Mouse (Mus musculus): ENCODE measurements around the gene Etv6. TPM values are rescaled to one million over a fixed set of nuclear protein-coding genes. Genes with fewer than 3 reads are reported as not detected.
A peak's percentile ranks its signal among the peaks of the same experiment; 100 is the strongest.

The Etv6 gene
- total and polyA plus RNA-seq, 2 experiments from 2014 or later, result 6.1 to 30.3 TPM

GRCm38 (mm10) chr6:134038881-134039280, 3.4 kb downstream of the Etv6 start:
- Histone ChIP-seq H3K9ac (replicated peaks; ENCODE audit: low read depth, low read length) (no peak overlapping the region; the same call in 1 of the 2 replicates), H3K27ac (ENCODE audit: low read depth) (peak overlapping the region; percentile 52), H3K9me3 (replicated peaks; ENCODE audit: control insufficient read depth, low read length) (no peaks in the 10 kb centered on the region), H3K36me3 (replicated peaks; ENCODE audit: control insufficient read depth, insufficient read depth, low read length) (no peaks in the 10 kb centered on the region), H3K27me3 (ENCODE audit: control insufficient read depth, insufficient read depth, low read length) (no peaks in the 10 kb centered on the region), H3K4me1 (ENCODE audit: control insufficient read depth, insufficient read depth) (peaks cover 58% of the 10 kb centered on the region), H3K4me3 (ENCODE audit: low read depth, low read length) (peak overlapping the region; percentile 82; the same call in 1 of the 2 replicates), H3K4me2 (ENCODE audit: low read depth, low read length) (peak overlapping the region; percentile 66)
- DNase-seq (ENCODE audit: low spot score) (no peak), ATAC-seq (ENCODE audit: insufficient read depth, low read depth) (no peak)
- TF ChIP-seq EP300 (IDR thresholded peaks at IDR 0.05; ENCODE audit: low read depth), result no peak
- no peak for TF ChIP-seq CTCF (IDR thresholded peaks at IDR 0.05; ENCODE audit: low read depth)
- 19% methylated on average over 6 of the region's 6 CpGs for WGBS

DNA sequence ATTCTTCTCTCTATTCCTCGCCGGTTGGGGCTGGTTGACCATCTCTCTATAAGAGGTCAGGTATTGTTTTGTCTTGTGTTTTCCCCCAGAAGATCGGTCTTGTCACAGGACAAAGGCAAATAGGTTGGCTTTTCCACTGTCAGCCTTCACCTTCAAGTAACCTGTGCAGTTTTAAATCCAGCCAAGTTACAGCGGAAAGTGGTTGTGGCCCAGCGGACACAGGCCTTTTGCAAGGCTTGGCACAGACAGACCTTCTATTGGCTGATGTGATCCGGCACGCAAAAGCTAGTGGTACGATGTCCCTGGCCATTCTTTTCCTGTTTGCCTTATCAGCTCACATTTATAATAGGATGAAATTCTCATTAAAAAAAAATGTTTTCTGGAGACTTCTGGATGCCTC, 3.9 kb downstream of the Etv6 start:
- H3K9ac ChIP-seq (replicated peaks; ENCODE audit: low read depth, low read length), result no peak overlapping the region
- no peak for ATAC-seq (ENCODE audit: insufficient read depth, low read depth)
- H3K4me1 ChIP-seq (ENCODE audit: control insufficient read depth, insufficient read depth), result peaks cover 63% of the 10 kb centered on the region

DNA sequence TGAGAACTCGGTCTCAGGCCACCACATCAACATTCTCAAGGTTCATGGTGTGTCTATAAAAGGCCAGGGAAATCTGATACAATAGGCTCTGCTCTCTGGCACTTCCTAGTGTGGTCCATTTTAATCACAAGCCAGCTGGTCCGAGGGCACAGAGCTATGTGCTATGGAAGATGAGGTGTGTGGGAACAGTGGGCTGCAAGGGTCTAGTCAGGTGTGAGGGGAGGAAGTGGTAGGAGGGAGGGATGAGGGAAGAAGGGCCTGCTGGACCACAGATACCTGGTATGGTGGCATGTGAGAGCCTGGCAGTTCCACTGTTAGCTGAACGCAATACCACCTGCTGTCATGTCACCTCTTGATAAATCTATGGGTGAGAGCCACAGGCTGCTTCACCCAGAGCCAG, 4.8 kb downstream of the Etv6 start:
- Histone ChIP-seq H3K4me1 (ENCODE audit: control insufficient read depth, insufficient read depth) (peaks cover 73% of the 10 kb centered on the region), H3K27ac (ENCODE audit: low read depth) (no peak overlapping the region), H3K9me3 (replicated peaks; ENCODE audit: control insufficient read depth, low read length) (no peaks in the 10 kb centered on the region), H3K36me3 (replicated peaks; ENCODE audit: control insufficient read depth, insufficient read depth, low read length) (no peaks in the 10 kb centered on the region), H3K9ac (replicated peaks; ENCODE audit: low read depth, low read length) (no peak overlapping the region), H3K4me2 (ENCODE audit: low read depth, low read length) (no peak overlapping the region), H3K4me3 (ENCODE audit: low read depth, low read length) (no peak overlapping the region), H3K27me3 (ENCODE audit: control insufficient read depth, insufficient read depth, low read length) (no peaks in the 10 kb centered on the region)
- WGBS, result 42% methylated on average over 3 of the region's 3 CpGs
- no peak for DNase-seq (ENCODE audit: low spot score)
- TF ChIP-seq CTCF (IDR thresholded peaks at IDR 0.05; ENCODE audit: low read depth) (no peak), EP300 (IDR thresholded peaks at IDR 0.05; ENCODE audit: low read depth) (no peak)
- no peak for ATAC-seq (ENCODE audit: insufficient read depth, low read depth)

More for the DNA sequence above, 3.9 kb downstream of the Etv6 start:
- Histone ChIP-seq H3K4me2 (ENCODE audit: low read depth, low read length) (peak overlapping the region; percentile 66; the same call in 1 of the 2 replicates), H3K4me3 (ENCODE audit: low read depth, low read length) (no peak overlapping the region), H3K9me3 (replicated peaks; ENCODE audit: control insufficient read depth, low read length) (no peaks in the 10 kb centered on the region), H3K36me3 (replicated peaks; ENCODE audit: control insufficient read depth, insufficient read depth, low read length) (no peaks in the 10 kb centered on the region), H3K27ac (ENCODE audit: low read depth) (peak overlapping the region; percentile 52), H3K27me3 (ENCODE audit: control insufficient read depth, insufficient read depth, low read length) (no peaks in the 10 kb centered on the region)
- TF ChIP-seq CTCF (IDR thresholded peaks at IDR 0.05; ENCODE audit: low read depth) (no peak), EP300 (IDR thresholded peaks at IDR 0.05; ENCODE audit: low read depth) (no peak)
- DNase-seq (ENCODE audit: low spot score), result no peak
- WGBS, result 54% methylated on average over 8 of the region's 8 CpGs

DNA sequence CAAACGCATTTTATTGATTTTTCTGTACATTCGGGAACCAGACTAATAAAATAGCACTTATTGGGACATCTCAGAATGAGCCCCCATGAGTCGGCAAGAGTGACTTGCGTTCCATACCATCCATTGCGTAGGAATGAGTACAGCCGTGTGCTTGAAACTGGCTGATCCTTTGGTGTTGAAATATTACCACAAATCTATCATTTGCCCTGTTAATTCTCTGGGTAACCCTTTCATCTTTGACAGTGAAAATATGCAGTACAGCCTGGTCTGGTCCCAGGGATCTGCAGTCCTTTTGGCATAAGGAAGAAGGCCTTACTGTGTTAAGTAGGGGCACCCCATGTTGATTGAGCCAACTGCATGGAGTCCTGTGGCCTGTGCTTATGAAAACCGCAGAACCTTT, 5.8 kb downstream of the Etv6 start:
- ATAC-seq (ENCODE audit: insufficient read depth, low read depth), result no peak
- peak overlapping the region; percentile 8; the same call in 1 of the 2 replicates for H3K27ac ChIP-seq (ENCODE audit: low read depth)

DNA sequence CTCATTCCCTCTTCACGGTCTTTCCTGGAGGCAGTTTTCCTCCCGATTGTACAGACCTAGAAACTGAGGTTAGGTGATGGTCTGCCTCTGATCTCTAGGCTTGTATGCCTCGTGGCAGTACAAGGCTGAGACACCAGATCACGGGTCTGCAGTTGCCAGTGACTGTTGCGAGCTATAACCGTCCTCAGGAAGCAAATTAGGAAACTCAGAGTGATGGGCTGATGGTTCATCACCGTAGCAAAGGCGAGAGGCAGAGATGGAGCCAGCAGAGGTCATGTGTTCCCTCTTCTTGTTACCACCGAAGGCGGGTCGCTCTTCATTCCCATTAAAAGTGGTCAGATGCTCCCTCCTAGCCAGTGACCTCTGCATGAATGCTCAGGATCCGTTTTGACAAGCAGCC, 6.4 kb downstream of the Etv6 start:
- no peaks in the 10 kb centered on the region for H3K27me3 ChIP-seq (ENCODE audit: control insufficient read depth, insufficient read depth, low read length)
- H3K4me1 ChIP-seq (ENCODE audit: control insufficient read depth, insufficient read depth), result peaks cover 86% of the 10 kb centered on the region
- peak overlapping the region; percentile 8; the same call in 1 of the 2 replicates for H3K27ac ChIP-seq (ENCODE audit: low read depth)
- DNase-seq (ENCODE audit: low spot score) (no peak), ATAC-seq (ENCODE audit: insufficient read depth, low read depth) (peak; percentile 32; the same call in 1 of the 2 replicates)
- H3K9me3 ChIP-seq (replicated peaks; ENCODE audit: control insufficient read depth, low read length), result no peaks in the 10 kb centered on the region
- no peaks in the 10 kb centered on the region for H3K36me3 ChIP-seq (replicated peaks; ENCODE audit: control insufficient read depth, insufficient read depth, low read length)
- H3K4me3 ChIP-seq (ENCODE audit: low read depth, low read length), result no peak overlapping the region
- no peak overlapping the region for H3K9ac ChIP-seq (replicated peaks; ENCODE audit: low read depth, low read length)
- H3K4me2 ChIP-seq (ENCODE audit: low read depth, low read length), result peak overlapping the region; percentile 15; the same call in 1 of the 2 replicates
- WGBS, result 16% methylated on average over 12 of the region's 12 CpGs
- no peak; the same call in 1 of the 2 replicates for TF ChIP-seq CTCF (IDR thresholded peaks at IDR 0.05; ENCODE audit: low read depth)
- no peak for TF ChIP-seq EP300 (IDR thresholded peaks at IDR 0.05; ENCODE audit: low read depth)

More for the DNA sequence above, 5.8 kb downstream of the Etv6 start:
- Histone ChIP-seq H3K9ac (replicated peaks; ENCODE audit: low read depth, low read length) (no peak overlapping the region), H3K27me3 (ENCODE audit: control insufficient read depth, insufficient read depth, low read length) (no peaks in the 10 kb centered on the region), H3K4me1 (ENCODE audit: control insufficient read depth, insufficient read depth) (peaks cover 82% of the 10 kb centered on the region), H3K36me3 (replicated peaks; ENCODE audit: control insufficient read depth, insufficient read depth, low read length) (no peaks in the 10 kb centered on the region), H3K9me3 (replicated peaks; ENCODE audit: control insufficient read depth, low read length) (no peaks in the 10 kb centered on the region), H3K4me3 (ENCODE audit: low read depth, low read length) (no peak overlapping the region), H3K4me2 (ENCODE audit: low read depth, low read length) (no peak overlapping the region)
- WGBS, result 76% methylated on average over 7 of the region's 7 CpGs
- DNase-seq (ENCODE audit: low spot score), result no peak
- no peak for TF ChIP-seq EP300 (IDR thresholded peaks at IDR 0.05; ENCODE audit: low read depth)

DNA sequence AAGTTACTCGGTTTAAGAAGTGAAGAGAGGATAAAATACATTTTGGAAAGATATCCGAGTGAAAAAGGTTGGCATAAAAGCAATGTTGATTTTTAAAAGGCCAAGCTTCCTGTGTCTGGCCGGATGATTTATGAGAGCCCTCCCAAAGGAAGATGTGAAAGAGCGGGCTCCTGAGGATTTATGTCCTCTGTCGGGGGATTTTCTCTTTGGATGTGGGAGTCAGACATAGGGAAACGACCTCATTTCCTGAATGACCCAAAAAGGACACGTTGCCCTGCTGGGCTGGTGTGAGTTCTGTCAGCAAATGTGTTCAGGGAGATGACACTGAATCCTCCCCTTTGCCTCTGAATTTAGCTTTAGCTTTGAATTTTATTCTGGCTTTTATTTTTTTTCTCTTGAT, 8.0 kb downstream of the Etv6 start:
- Histone ChIP-seq H3K4me3 (ENCODE audit: low read depth, low read length) (no peak overlapping the region), H3K36me3 (replicated peaks; ENCODE audit: control insufficient read depth, insufficient read depth, low read length) (no peaks in the 10 kb centered on the region), H3K4me1 (ENCODE audit: control insufficient read depth, insufficient read depth) (peaks cover 79% of the 10 kb centered on the region), H3K4me2 (ENCODE audit: low read depth, low read length) (no peak overlapping the region; the same call in 1 of the 2 replicates), H3K9me3 (replicated peaks; ENCODE audit: control insufficient read depth, low read length) (no peaks in the 10 kb centered on the region), H3K27me3 (ENCODE audit: control insufficient read depth, insufficient read depth, low read length) (no peaks in the 10 kb centered on the region), H3K9ac (replicated peaks; ENCODE audit: low read depth, low read length) (no peak overlapping the region), H3K27ac (ENCODE audit: low read depth) (peak overlapping the region; percentile 8; the same call in 1 of the 2 replicates)
- ATAC-seq (ENCODE audit: insufficient read depth, low read depth), result peak; percentile 24; the same call in 1 of the 2 replicates
- no peak for DNase-seq (ENCODE audit: low spot score)
- TF ChIP-seq CTCF (IDR thresholded peaks at IDR 0.05; ENCODE audit: low read depth) (no peak), EP300 (IDR thresholded peaks at IDR 0.05; ENCODE audit: low read depth) (no peak)
- 32% methylated on average over 7 of the region's 7 CpGs for WGBS

Data from heart, postnatal 0 days (tissue).